Mouse (Mus musculus) cerebellum, adult 2 months (tissue): ENCODE results near the gene Med14.

ENCODE experiments used
- CTCF ChIP-seq: fragments of 200-500 bp; IDR thresholded peaks from 2 replicates; pipeline ENCODE4 v1.5.1; 2011; ENCODE audit warnings: low read depth, mild to moderate bottlenecking, control low read depth, low read length, moderate library complexity, borderline replicate concordance; ENCODE audit not compliant: insufficient read depth
- POLR2A ChIP-seq: fragments of 200-500 bp; IDR thresholded peaks from 2 replicates; pipeline ENCODE4 v1.6.1; 2011; ENCODE audit warnings: low read length, control low read depth, borderline replicate concordance; ENCODE audit not compliant: insufficient read depth

GRCm38 (mm10) chrX:12686910-12687309 lies 75.0 kb downstream of the Med14 start:
- TF ChIP-seq CTCF (no peak), POLR2A (no peak)
